Mouse (Mus musculus) limb, embryonic 12.5 days (tissue): ENCODE measurements at regions not wholly inside any gene's neighbourhood (a gene's known extent, or its start where the extent isn't known, plus 50 kb on each side); places are given as distances from the start of the nearest gene placed in this dataset.

Source experiments
- ATAC-seq: fragments of 200-750 bp; cut with Nextera tagmentation; 2 replicates; pipeline ENCODE4 v1.8.0; 2017; ENCODE audit warnings: low read depth, moderate TSS enrichment; ENCODE audit not compliant: insufficient number of reproducible peaks, insufficient read depth, low FRiP score, low TSS enrichment
- H3K27ac ChIP-seq: fragments of 300-500 bp; sonication (generic); 2 replicates; pipeline ENCODE4 v1.5.1; 2016; ENCODE audit warnings: mild to moderate bottlenecking, moderate library complexity
- H3K27me3 ChIP-seq: fragments of 300-500 bp; sonication (generic); 2 replicates; pipeline ENCODE4 v1.6.1; 2016; ENCODE audit warnings: mild to moderate bottlenecking, moderate library complexity
- H3K36me3 ChIP-seq: fragments of 300-500 bp; sonication (generic); 2 replicates; pipeline ENCODE4 v1.6.1; 2016; ENCODE audit warnings: mild to moderate bottlenecking, moderate library complexity
- H3K4me1 ChIP-seq: fragments of 300-500 bp; sonication (generic); replicated peaks from 2 replicates; pipeline ENCODE4 v1.6.1; 2016
- H3K4me2 ChIP-seq: fragments of 300-500 bp; sonication (generic); 2 replicates; pipeline ENCODE4 v1.6.1; 2016; ENCODE audit warnings: mild to moderate bottlenecking, moderate library complexity
- H3K4me3 ChIP-seq: fragments of 300-500 bp; sonication (generic); replicated peaks from 2 replicates; pipeline ENCODE4 v1.5.1; 2016; ENCODE audit warnings: mild to moderate bottlenecking
- H3K9ac ChIP-seq: fragments of 300-500 bp; sonication (generic); replicated peaks from 2 replicates; pipeline ENCODE4 v1.6.1; 2016; ENCODE audit warnings: mild to moderate bottlenecking, moderate library complexity
- H3K9me3 ChIP-seq: fragments of 300-500 bp; sonication (generic); 2 replicates; pipeline ENCODE4 v1.6.1; 2016; ENCODE audit warnings: mild to moderate bottlenecking, moderate library complexity
- WGBS: fragments of 180-500 bp; shearing (Covaris S2); methylation state at CpG from one replicate; pipeline ENCODE4 v1.1.7; 2016; 5-methylcytosine and 5-hydroxymethylcytosine counted together

DNA sequence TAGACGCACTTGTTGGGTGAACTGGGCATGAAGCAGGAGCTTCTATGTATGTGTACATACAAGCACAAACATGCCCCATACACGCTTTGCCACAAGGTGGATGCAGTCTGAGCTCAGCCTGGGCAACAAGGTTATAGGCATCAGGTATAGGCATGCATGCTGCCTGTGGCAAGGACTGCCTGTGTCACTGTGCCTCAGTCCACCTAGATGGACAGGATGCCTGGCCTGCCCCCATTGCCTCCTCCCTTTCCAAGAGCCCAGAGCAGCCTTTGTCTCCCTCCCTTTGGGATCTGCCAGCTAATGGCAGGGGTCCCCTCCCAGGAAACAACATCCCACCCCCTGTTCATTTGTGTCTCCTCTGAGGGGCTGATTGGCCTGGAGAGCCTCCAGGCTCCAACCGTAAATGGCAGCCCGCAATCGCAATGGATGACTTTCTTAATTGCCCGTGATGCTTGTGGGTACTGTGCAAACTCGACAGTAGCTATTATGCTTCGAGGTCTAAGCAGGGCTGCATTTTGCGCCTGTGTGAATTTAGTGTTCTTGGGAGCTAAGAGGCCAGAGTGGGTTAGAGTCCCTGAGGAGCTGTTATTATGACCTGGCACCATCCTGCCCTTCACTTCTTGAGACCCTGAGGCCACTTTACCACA is 293.6 kb downstream of the Tns1 start:
- no peaks in the 10 kb centered on the region for H3K9me3 ChIP-seq
- ATAC-seq: no peak
- no peak overlapping the region for H3K9ac ChIP-seq
- no peak overlapping the region for H3K4me2 ChIP-seq
- H3K4me3 ChIP-seq: no peak overlapping the region
- 49% methylated on average over 9 of the region's 9 CpGs for WGBS
- no peaks in the 10 kb centered on the region for H3K27me3 ChIP-seq
- no peak overlapping the region for H3K27ac ChIP-seq
- H3K36me3 ChIP-seq: no peaks in the 10 kb centered on the region
- peaks cover 14% of the 10 kb centered on the region for H3K4me1 ChIP-seq

DNA sequence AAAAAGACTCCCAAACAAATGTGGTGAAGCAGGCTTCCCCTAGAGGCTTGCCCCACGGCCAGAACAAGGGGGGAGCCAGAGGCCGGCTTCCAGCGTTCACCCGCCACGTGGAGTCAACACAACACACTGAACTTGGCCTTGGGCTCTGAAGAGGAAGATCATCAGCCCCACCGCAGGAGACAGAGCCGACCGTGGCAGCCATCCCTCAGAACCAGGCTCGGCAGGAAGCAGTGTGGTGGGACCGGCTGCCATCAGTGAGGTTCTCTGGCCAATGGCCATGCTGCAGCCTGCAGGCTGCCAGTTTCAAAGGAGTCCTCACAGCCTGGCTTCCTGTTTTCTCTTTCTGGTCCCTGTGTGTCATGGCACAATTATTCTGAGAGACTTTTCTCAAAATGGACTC is 295.3 kb downstream of the Tns1 start:
- H3K4me3 ChIP-seq: no peak overlapping the region
- H3K4me2 ChIP-seq: no peak overlapping the region
- no peak for ATAC-seq
- H3K9me3 ChIP-seq: no peaks in the 10 kb centered on the region
- no peak overlapping the region for H3K9ac ChIP-seq
- peaks cover 23% of the 10 kb centered on the region for H3K4me1 ChIP-seq
- WGBS: 64% methylated on average over 10 of the region's 10 CpGs
- no peaks in the 10 kb centered on the region for H3K36me3 ChIP-seq
- no peak overlapping the region for H3K27ac ChIP-seq
- H3K27me3 ChIP-seq: no peaks in the 10 kb centered on the region

DNA sequence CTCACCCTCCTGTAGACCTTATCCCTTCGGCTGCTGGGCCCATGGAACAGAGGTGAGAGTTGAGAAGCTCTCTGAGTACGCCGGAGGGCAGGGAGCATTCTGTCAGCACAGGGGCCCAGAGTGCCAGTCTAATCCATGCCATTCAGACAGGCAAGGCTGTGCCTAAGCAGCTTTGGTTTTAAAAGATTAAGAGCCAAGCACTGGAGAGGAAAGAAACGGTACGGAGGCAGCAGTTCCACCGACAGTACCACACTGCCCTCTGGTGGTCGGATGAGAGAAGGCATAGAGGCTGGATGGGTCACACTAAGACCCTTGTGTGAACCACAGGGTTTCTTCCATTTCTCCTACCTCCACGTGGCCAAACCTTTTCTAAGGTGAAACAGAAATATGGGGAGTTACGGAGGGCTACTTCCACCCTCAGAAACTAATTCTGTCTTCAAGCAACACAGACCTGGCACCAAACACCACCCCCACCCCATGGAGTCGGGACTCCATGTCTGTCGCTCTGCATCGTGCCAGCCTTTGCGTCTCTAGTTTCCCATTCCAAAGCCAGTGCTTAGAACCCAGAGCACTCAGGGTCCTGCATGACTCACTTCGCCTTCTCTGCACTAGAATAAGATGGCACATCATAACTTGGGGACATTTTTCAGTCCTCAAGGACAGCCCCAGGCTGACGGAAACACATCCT is 297.9 kb downstream of the Tns1 start:
- Histone ChIP-seq H3K9ac (no peak overlapping the region; the same call in 1 of the 2 replicates), H3K4me3 (no peak overlapping the region), H3K9me3 (no peaks in the 10 kb centered on the region), H3K4me2 (peak overlapping the region; percentile 25; the same call in 1 of the 2 replicates), H3K27ac (no peak overlapping the region), H3K36me3 (no peaks in the 10 kb centered on the region), H3K27me3 (peaks cover 3% of the 10 kb centered on the region; the same call in 1 of the 2 replicates), H3K4me1 (peaks cover 26% of the 10 kb centered on the region)
- 38% methylated on average over 15 of the region's 15 CpGs for WGBS
- ATAC-seq: peak; percentile 67; the same call in 1 of the 2 replicates

DNA sequence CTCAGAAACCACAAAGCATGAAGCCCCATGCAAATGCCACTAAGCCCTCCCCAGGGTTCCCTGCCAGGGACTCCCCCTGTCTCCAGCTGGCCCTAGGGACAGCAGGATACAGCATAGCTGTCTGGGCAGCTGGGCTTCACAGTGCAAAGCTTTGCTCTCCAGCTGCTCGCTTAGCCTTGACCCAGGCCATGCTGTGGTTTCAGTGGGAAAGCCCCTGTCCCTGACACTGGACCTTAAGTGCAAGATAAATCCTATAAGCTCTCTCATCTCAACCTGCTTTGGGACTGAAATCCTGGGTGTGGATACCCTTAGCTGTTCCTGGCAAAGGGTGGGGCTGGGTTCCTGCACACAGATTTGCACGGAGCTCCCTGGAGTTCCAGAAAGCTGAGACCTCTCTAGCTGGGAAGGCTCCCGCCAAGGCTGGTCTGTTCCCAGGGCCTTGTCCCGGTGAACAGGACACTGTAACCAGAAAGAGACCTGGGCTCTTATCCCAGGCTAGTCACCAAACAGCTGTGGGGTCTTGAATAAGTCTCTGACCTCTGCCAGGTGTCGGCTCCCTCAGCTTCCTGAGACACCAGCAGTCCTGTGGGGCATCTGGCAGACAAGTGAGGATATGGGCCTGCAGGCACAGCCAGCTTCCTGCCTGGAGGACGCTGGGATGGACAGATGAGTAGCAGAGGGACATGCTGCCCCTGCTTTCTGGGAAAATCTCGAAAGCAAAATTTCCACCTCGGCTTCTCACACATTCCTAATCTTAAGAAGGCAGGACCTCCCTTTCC is 299.7 kb downstream of the Tns1 start:
- Histone ChIP-seq H3K27ac (no peak overlapping the region), H3K4me2 (no peak overlapping the region), H3K36me3 (no peaks in the 10 kb centered on the region), H3K4me3 (no peak overlapping the region), H3K9ac (no peak overlapping the region), H3K27me3 (peaks cover 3% of the 10 kb centered on the region; the same call in 1 of the 2 replicates), H3K4me1 (peaks cover 29% of the 10 kb centered on the region), H3K9me3 (no peaks in the 10 kb centered on the region)
- no peak for ATAC-seq
- 43% methylated on average over 8 of the region's 8 CpGs for WGBS

DNA sequence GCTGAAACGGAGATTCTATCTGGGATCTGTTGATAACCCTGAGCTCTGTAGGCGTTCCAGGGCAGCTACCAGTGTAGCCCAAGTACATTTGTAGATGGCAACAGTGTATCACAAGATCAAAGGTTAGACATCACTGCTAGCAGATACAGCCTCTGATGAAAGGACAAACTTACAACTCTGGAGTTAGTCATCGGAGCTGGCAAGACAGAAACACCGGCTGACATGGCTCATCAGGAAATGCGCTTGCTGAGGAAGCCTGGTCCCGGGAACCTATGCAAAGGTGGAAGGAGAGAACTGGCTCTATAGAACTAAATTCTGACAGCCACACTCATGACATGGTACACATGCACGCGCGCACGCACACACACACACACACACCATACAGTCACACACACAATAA is 300.5 kb downstream of the Tns1 start:
- Histone ChIP-seq H3K4me1 (peaks cover 29% of the 10 kb centered on the region), H3K27me3 (peaks cover 3% of the 10 kb centered on the region; the same call in 1 of the 2 replicates), H3K4me2 (no peak overlapping the region), H3K36me3 (no peaks in the 10 kb centered on the region), H3K9me3 (no peaks in the 10 kb centered on the region), H3K27ac (no peak overlapping the region), H3K4me3 (no peak overlapping the region), H3K9ac (no peak overlapping the region)
- WGBS: 83% methylated on average over 10 of the region's 10 CpGs
- no peak for ATAC-seq

DNA sequence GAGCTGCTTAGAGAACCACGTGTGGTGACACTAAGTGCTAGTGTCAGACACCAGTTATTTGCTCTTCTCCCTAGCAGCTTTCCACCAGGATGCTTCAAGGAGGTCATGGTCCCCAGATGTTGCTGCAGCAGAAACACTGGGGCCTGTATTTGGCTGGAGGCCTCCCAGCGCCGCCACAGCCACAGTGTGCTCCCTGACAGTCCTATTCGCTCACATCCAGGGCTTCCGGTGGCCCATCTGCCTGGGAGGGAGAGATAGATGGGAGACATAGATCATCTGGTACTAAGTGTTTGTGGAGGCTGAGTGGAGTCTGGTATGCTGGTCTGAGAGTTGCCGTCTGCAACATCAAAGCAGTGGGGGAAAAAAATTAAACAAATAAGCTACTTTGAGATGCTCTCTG is 301.6 kb downstream of the Tns1 start:
- H3K27ac ChIP-seq: no peak overlapping the region
- ATAC-seq: no peak
- H3K9me3 ChIP-seq: no peaks in the 10 kb centered on the region
- H3K4me2 ChIP-seq: no peak overlapping the region
- H3K9ac ChIP-seq: no peak overlapping the region
- peaks cover 3% of the 10 kb centered on the region; the same call in 1 of the 2 replicates for H3K27me3 ChIP-seq
- 35% methylated on average over 6 of the region's 6 CpGs for WGBS
- H3K4me3 ChIP-seq: no peak overlapping the region
- peaks cover 29% of the 10 kb centered on the region for H3K4me1 ChIP-seq
- H3K36me3 ChIP-seq: no peaks in the 10 kb centered on the region

DNA sequence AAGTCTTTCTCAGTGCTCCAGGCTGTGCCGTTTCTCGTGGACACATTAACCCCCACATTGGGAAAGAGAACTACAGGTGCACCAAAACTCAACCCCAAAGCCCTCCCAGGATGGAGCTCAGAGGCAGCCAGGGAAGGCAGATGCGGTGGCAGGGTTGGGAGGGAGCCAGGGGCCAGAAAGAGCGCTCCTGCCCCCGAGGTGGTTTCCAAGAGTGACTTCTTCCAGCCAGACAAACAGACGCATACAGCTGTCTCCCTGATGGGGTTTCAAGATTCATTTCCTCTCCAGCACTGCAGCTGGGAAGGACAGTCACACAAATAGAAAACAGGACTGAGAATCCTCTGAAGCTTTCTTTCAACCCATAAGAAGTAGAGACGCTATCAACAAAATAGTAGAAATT is 303.5 kb downstream of the Tns1 start:
- H3K4me1 ChIP-seq: peaks cover 19% of the 10 kb centered on the region
- no peak for ATAC-seq
- H3K4me2 ChIP-seq: no peak overlapping the region
- WGBS: 57% methylated on average over 7 of the region's 7 CpGs
- H3K4me3 ChIP-seq: no peak overlapping the region
- H3K9ac ChIP-seq: no peak overlapping the region
- peaks cover 3% of the 10 kb centered on the region; the same call in 1 of the 2 replicates for H3K27me3 ChIP-seq
- H3K27ac ChIP-seq: no peak overlapping the region
- H3K36me3 ChIP-seq: no peaks in the 10 kb centered on the region
- H3K9me3 ChIP-seq: no peaks in the 10 kb centered on the region

DNA sequence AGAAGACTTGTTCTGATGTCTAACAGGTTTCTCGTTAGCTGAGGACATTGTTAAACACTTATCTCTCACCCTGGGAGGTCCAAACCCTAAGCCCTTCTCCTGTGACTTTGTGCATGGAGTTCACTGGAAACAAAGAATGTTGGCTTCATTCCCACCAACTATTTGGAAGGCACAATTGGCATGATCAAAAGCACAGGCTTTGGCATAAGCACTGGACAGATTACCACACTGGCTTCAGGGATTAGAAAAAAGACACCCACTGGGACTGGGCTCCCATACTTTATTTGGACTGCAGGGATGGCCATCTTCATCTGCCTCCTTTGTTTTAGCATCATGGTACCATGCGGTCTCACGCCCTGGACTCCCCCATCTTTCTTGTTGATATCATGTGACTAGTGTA is 317.0 kb downstream of the Tns1 start:
- no peaks in the 10 kb centered on the region for H3K27me3 ChIP-seq
- WGBS: 92% methylated on average over 3 of the region's 3 CpGs

DNA sequence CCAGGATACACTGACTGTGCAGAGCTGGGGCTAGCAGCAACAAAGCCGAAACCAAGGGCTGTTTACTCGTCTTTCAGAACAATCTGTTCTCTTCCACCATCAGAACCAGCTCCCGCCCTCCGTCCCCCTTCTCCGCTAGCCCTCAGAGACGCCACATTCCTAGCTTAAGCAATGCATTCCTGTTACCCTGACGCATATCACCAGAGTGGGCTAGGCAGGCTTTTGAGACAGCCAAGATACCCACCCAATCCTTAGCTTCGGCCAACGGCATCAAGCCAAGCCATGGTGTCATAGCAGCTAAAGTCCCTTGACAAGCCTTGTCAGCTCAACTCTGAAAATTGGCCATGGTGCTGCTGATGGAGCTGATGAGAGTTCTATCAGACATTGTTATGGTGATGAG is 319.1 kb downstream of the Tns1 start:
- ATAC-seq: no peak
- Histone ChIP-seq H3K27ac (no peak overlapping the region), H3K36me3 (no peaks in the 10 kb centered on the region), H3K4me2 (no peak overlapping the region), H3K4me3 (no peak overlapping the region), H3K9ac (no peak overlapping the region), H3K9me3 (0 out of 2 replicates have a peak, but pooled peaks cover 4% of the 10 kb centered on the region), H3K27me3 (no peaks in the 10 kb centered on the region), H3K4me1 (no peaks in the 10 kb centered on the region)
- 87% methylated on average over 9 of the region's 9 CpGs for WGBS

More for the DNA sequence above, 317.0 kb downstream of the Tns1 start:
- Histone ChIP-seq H3K4me2 (no peak overlapping the region), H3K9ac (no peak overlapping the region), H3K9me3 (no peaks in the 10 kb centered on the region), H3K4me1 (no peaks in the 10 kb centered on the region), H3K27ac (no peak overlapping the region), H3K4me3 (no peak overlapping the region), H3K36me3 (no peaks in the 10 kb centered on the region)
- ATAC-seq: no peak

DNA sequence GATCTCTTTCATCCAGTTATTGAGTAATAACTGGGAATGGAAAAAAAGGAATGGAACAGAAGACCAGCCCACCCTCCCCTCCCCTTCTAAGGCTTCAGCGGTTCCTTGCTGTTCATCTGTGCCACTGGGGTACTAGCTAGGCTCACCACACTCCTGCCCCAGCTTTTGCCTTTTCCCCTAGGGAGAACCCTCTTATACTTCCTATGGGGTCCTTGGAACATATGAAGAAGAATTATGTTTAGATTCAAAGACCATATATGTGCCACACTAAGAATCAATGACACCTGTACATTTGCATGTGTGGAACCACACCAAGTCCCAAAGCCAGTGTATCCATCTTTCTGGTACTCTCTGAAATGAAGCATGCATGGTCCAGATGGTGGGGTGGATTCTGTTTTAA is 324.3 kb downstream of the Tns1 start:
- Histone ChIP-seq H3K27ac (no peak overlapping the region), H3K36me3 (no peaks in the 10 kb centered on the region), H3K9ac (no peak overlapping the region), H3K4me3 (no peak overlapping the region), H3K4me2 (no peak overlapping the region), H3K27me3 (no peaks in the 10 kb centered on the region), H3K4me1 (0 out of 2 replicates have a peak, but pooled peaks cover 4% of the 10 kb centered on the region), H3K9me3 (0 out of 2 replicates have a peak, but pooled peaks cover 4% of the 10 kb centered on the region)
- no peak for ATAC-seq
- 87% methylated on average over 1 of the region's 1 CpGs for WGBS

DNA sequence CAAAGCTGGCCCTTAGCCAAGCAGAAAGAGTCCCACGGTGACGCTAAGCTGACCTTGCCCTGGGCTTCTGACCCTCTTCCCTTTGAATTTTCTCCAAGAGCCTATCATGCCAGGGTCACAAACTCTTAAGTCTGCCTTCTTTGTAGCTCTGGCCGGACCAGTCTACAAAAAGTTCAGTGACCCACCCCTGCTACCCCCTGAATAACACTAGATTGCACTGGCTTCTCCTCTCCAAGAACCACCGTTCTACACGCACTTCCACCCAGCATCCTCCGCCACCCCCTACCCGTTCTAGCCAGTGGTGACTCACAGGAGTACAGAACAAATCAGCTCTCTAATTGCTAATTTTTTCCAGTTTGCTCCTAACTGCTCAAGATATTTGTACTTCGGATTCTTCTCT is 325.0 kb downstream of the Tns1 start:
- no peak overlapping the region for H3K4me2 ChIP-seq
- H3K9me3 ChIP-seq: 0 out of 2 replicates have a peak, but pooled peaks cover 4% of the 10 kb centered on the region
- no peak overlapping the region for H3K27ac ChIP-seq
- no peak overlapping the region for H3K9ac ChIP-seq
- H3K36me3 ChIP-seq: no peaks in the 10 kb centered on the region
- WGBS: 72% methylated on average over 8 of the region's 8 CpGs
- no peak overlapping the region for H3K4me3 ChIP-seq
- no peaks in the 10 kb centered on the region for H3K27me3 ChIP-seq
- no peak for ATAC-seq
- H3K4me1 ChIP-seq: 0 out of 2 replicates have a peak, but pooled peaks cover 4% of the 10 kb centered on the region
